Mouse (Mus musculus) neutrophil, adult 5-6 weeks (primary cell): ENCODE results near the gene Spag7. TPM values are rescaled to one million over a fixed set of nuclear protein-coding genes. Genes with fewer than 3 reads are reported as not detected.

Experiments
- ATAC-seq: fragments of 151-379, 151-347 bp; 2 replicates; pipeline ENCODE4 v1.8.0; 2017; ENCODE audit warnings: mild to moderate bottlenecking, moderate TSS enrichment; ENCODE audit not compliant: insufficient number of reproducible peaks, poor library complexity, low FRiP score, severe bottlenecking; ENCODE audit errors: extremely low read depth
- total RNA-seq: library from RNA; stranded (forward); fragments of 200-1000 nt; gene quantifications from 2 replicates; pipeline ENCODE4 v1.2.3, GENCODE M21; 2017

Spag7 gene
- total RNA-seq, 1 experiment from 2014 or later: 55.3 TPM

- no peak for ATAC-seq
Measured at GRCm38 (mm10) chr11:70647716-70648420, 21.3 kb downstream of the Spag7 start.

GRCm38 (mm10) chr11:70646691-70647650 lies 22.2 kb downstream of the Spag7 start, which contains the start of the genes Rnf167 and Slc25a11:
Gene Rnf167 (plus strand): TSS chr11:70647235.
Gene Slc25a11 (minus strand): TSS chr11:70647479.
- ATAC-seq: peak; percentile 67

DNA sequence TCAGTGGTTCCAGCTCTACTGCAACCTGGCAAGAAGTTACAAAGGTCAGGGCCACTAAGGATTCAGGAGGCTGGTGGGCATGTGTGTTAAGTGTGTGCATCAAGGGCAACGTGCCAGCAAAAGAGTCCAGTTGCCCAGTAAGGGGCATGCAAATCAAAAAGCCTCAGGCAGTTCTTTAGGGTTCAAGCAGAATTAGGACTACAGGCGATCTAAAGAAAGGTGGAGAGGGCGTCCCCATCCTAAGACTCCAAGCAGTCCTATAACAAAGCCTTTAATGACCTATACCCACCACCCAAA lies 23.0 kb downstream of the Spag7 start:
- no peak for ATAC-seq

DNA sequence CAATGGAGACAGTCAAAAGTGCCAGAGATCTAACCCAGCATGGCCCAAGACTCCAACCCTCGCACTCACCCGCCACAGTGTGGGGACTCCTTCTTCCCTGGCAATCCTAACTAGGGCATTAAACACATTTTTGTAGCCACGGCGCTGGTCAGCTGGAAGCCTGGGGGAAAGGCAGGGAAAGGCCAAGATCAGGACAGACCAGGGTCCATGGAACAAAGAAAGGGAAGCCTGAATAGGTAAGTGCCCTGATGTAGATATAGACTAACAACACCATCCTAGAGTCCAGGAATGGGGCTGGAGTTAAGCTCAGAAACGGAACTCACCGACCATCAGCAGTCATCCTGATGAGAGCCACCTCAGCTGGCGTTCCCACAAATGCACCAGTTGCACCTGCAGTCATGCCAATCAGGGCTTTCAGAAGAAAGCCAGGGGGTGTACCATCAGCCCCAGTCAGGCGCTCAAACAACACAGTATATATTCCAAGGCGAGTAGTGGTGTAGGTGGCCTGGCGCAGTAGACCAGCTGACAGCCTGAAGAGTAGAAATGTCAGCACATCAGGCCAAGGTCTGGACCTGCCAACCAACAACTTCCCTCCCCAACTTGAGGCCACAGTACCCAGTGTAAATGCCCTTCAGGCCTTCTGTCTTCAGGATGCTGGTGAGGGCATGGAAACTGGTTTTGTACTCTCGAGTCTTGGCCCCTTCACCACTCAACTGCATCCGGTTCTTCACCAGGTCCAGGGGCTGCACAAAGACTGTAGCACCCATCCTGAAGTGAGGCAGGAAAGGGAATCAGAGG lies 23.6 kb downstream of the Spag7 start:
- no peak for ATAC-seq

- no peak for ATAC-seq
Measured at GRCm38 (mm10) chr11:70644564-70645103, 24.6 kb downstream of the Spag7 start.

GRCm38 (mm10) chr11:70643051-70643450 lies 26.2 kb downstream of the Spag7 start:
- no peak for ATAC-seq

- ATAC-seq: no peak
Measured at GRCm38 (mm10) chr11:70641241-70641640, 28.0 kb downstream of the Spag7 start.

GRCm38 (mm10) chr11:70639976-70640375 lies 29.2 kb downstream of the Spag7 start:
- ATAC-seq: no peak

DNA sequence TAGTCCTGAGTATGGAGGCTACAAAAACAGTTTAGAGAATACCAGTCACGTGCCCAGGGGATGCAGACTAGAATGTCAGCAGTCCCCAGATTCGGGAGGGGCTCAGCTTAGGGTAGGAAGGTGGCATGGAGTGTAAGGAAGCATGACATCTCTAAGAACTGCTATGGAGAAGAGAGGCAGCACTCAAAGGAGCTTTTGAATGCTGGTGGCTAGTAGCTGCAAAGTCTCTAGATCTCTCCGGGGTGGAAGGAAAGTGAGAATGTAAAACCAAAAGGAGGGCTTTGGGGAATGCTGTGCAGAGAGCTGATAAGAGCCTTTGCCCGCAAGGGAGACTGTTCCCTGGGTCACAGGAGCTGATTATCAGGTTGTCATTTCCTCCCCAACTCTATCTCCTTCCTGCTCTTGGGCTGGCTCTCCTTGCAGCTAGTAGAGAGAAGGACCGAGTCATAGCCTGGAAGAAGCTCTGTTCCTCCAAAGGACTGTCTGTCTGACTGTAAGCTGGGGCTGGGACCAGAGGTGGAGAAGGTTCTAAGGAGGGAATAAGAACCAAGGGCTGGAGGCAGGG lies 30.4 kb downstream of the Spag7 start, which contains the start of gene Gp1ba:
Gene Gp1ba (plus strand): TSS at position 409 of the 565 bp plus-strand sequence.
- no peak for ATAC-seq

- ATAC-seq: no peak
Measured at GRCm38 (mm10) chr11:70638293-70638692, 30.9 kb downstream of the Spag7 start.

DNA sequence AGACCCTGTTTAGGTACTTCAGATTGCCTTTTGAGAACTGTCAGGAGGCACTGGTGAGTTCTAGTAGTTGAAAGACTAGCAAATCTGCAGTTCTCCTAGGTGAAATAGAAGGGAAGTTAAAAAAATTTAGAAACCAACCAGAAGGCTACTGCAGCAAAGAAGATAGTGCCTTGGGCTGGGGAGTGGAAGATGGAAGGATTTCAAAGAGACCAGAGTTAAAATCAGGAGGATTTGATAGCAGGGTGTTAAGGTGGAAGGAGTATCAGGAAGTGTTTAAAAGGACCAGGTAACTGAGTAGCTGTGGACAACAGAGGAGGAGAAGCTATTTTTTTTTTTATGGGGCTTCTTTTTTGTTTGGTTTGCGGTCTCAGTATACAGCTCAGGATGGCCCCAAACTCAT lies 31.5 kb downstream of the Spag7 start:
- ATAC-seq: no peak

DNA sequence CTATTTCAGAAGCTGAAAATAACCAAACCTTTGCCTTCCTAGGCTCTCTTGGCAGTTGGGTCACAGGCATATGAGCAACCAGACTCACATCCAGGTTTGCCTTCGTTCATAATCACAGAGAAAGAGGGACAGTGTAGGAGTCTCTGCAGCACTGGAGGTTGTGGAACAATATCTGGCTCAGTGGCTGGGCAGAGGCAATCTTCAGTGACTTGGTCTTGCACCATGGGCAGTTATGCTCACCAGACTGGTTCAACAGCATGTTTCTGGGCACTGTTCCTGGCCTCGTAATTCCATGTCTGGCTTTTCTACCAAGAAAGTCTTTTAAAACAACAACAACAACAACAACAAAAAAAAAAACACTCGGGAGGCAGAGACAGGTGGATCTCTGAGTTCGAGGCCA lies 33.6 kb downstream of the Spag7 start:
- no peak for ATAC-seq

DNA sequence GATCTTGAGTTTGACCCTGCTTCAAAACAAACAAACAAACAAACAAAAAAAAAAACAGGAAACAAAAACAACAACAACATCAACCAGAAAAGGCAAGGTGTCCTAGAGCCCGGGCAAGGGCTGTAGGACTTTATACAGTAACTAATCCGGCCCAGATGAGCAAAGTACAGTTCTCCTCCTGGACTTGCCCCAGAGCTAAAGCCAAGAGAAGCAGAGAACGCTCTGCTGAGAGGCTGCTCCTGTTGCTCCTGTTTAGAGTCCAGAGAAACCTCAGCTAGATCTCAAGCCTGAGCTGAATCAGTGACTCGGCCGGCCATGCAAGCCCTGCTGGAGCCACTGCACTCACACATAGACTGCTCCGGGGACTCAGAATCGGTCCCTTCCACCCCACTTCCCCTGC lies 39.1 kb downstream of the Spag7 start:
- ATAC-seq: no peak

- peak; percentile 44; the same call in 1 of the 2 replicates for ATAC-seq
Measured at GRCm38 (mm10) chr11:70629557-70629956, 39.7 kb downstream of the Spag7 start.

DNA sequence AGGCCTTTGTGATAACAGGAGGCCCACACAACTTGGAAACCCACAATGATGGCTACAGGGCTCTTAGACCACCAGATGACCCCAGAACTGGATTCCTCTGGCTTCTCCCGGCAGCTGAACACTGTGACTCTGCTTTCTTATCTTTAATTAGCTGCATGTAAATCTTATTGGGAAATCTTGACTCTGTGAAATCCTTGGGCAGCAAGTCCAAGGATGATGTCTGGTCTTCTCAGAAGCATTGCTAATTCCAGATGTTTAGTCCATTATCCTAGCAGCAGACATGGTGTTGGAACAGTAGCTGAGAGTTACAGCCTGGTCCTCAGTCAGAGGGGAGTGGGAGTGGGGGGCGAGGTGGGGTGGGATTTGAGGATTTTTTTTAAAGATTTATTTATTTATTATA lies 40.8 kb downstream of the Spag7 start:
- no peak for ATAC-seq

DNA sequence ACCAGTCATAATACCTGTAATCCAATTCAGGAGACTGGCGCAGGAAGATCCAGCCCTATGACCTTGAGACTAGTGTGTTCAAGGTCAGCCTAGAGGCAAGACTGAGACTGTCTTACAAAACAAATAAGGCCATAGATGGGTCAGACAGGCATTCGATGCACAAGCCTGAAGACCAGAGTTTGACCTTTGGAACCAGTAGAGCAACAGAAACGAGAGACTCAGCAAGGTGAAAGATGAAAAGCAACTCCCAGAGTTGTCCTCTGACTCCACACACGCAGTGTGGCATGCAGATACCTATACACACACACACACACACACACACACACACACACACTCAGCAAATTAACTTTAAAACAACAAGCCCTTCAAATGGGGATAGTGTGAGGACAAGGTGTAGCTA lies 42.3 kb downstream of the Spag7 start:
- no peak for ATAC-seq

DNA sequence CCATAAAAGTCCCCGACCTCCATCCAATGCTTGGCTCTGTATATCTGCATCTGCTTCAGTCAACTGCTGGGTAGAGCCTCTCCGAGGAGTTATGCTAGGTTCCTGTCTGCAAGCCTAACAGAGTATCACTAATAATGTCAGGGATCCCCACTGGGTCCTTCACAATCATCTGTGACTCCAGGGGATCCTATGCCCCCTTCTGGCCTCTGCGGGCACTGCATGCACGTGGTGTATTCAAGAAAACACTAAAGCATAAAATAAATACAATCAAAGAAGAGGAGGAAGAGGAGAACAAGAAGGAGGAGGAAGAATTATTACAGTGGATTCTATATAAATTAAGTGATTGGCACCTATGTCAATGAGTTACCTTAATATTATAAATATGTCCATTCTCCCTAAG lies 43.7 kb downstream of the Spag7 start:
- ATAC-seq: peak; percentile 60; the same call in 1 of the 2 replicates

DNA sequence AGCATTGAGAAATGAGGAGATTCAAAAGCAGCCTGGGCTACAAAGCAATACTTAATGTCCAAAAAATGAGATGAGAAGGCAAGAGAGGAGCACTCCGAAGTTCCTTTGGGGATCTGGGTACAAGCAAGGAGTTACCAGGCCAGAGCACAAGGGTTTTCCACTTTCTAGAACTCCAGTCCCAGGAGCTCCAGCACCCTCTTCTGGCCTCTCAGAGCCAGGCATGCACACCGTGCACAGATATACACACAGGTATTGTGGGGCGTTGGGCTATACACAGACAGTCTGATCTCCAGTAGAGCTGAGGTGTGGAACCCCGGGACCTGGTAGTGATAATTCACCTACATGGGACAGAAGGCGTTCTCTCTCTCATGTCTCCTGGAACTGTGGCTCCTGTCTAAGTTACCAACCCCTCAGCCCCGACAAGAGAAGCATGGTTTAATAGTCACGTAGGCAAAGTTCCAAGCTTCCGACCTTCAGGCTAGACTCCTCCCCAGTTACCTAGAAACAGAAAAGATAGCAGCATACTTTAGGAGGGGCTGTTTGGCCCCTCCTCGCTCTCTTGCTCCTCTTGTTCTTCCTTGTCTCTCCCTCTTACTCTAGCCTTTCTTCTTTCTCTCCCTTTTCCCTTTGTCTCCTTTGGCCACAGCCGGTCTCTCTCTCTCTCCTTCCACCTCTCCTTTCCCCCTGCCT lies 46.0 kb downstream of the Spag7 start:
- ATAC-seq: no peak
